Mouse (Mus musculus): ENCODE measurements around the gene Clasp2. TPM values are rescaled to one million over a fixed set of nuclear protein-coding genes. Genes with fewer than 3 reads are reported as not detected.

The Clasp2 gene
- total and polyA plus RNA-seq, 3 experiments, result 28.7 to 209 (median 30.8) TPM

DNA sequence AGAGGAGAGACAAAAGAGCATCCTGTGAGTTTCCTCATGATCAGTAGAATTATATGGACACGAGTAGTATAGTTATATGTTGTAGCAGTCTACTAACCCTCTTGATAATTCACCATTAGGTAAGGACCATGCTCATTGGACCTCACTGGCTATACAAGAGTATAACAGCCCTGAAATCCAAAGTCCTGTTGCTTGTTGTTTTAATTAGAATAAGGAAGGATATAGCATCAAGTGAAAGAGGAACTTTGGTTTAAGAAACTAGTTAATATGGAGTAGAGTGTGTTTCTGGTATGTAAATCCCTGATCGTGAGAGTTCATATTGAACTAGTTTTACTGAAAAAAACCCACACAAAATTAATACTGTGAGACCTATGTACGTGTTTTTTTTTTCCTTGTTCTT lies 59.4 kb downstream of the Clasp2 start:
- no peak overlapping the region for H3K9ac ChIP-seq (ENCODE audit: control insufficient read depth, low read depth, low read length, poor library complexity, severe bottlenecking)
- peaks cover 0 to 6% of the 10 kb centered on the region in 2 experiments; a peak in 3 of 4 replicates for H3K36me3 ChIP-seq (ENCODE audit: control insufficient read depth in 1 of 2, insufficient read depth in 2 of 2, low read length in 2 of 2)
- no peaks in the 10 kb centered on the region for H3K27me3 ChIP-seq (ENCODE audit: control insufficient read depth in 1 of 2, insufficient read depth in 2 of 2, low read length in 2 of 2)
- H3K79me2 ChIP-seq (ENCODE audit: control insufficient read depth, insufficient read depth, low read length, poor library complexity), result no peaks in the 10 kb centered on the region
- no peaks in the 10 kb centered on the region for H3K9me3 ChIP-seq (replicated peaks; ENCODE audit: insufficient read depth, low read length)
- TF ChIP-seq SIN3A (IDR thresholded peaks at IDR 0.05; ENCODE audit: low read length) (no peak), EP300 (IDR thresholded peaks at IDR 0.05; ENCODE audit: low read depth in 1 of 2, low read length in 2 of 2) (no peak), GATA1 (IDR thresholded peaks at IDR 0.05; ENCODE audit: low read depth, low read length) (no peak), USF1 (IDR thresholded peaks at IDR 0.05; ENCODE audit: low read depth, low read length) (no peak), JUND (IDR thresholded peaks at IDR 0.05; ENCODE audit: low read depth, low read length) (no peak)
- no peak overlapping the region for H3K27ac ChIP-seq (ENCODE audit: control insufficient read depth, low read depth, low read length)
- no peak overlapping the region for H3K4me3 ChIP-seq (ENCODE audit: control insufficient read depth in 1 of 2, insufficient read depth in 1 of 2, low read depth in 2 of 2, low read length in 2 of 2)
- peaks cover 0 to 2% of the 10 kb centered on the region in 2 experiments; a peak in 2 of 4 replicates for H3K4me1 ChIP-seq (ENCODE audit: control insufficient read depth in 1 of 2, insufficient read depth in 2 of 2, low read length in 2 of 2)
- DNase-seq (ENCODE audit: low read depth, low spot score), result no peak

DNA sequence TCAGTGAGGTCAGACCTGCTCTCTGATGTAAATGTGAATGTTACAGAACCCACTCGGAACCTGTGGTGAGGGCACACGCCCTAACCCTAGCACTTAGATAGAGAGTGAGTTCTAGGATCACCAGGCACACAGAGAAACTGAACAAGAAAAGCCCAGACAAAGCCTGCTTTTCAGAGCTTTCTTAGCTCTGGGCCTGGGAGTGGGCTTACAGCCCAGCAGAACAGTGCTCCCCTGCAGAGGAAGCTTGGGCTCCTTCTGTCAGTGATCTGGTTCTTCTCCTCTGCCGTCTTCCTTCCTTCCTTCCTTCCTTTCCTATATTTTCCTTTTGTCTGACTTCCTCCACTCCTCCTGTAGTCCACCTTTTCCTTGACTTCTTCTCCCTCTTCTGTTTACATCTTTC lies 61.5 kb downstream of the Clasp2 start:
- TF ChIP-seq MXI1 (IDR thresholded peaks at IDR 0.05; ENCODE audit: low read depth, low read length) (no peak), TBP (IDR thresholded peaks at IDR 0.05; ENCODE audit: low read depth, low read length) (no peak), USF1 (IDR thresholded peaks at IDR 0.05; ENCODE audit: low read depth, low read length) (no peak), RAD21 (IDR thresholded peaks at IDR 0.05; ENCODE audit: low read depth, low read length) (no peak), SMC3 (IDR thresholded peaks at IDR 0.05; ENCODE audit: low read depth, low read length) (no peak), USF2 (IDR thresholded peaks at IDR 0.05; ENCODE audit: borderline replicate concordance in 1 of 2, insufficient read depth in 1 of 2, low read depth in 1 of 2, low read length in 2 of 2) (no peak), ZC3H11A (IDR thresholded peaks at IDR 0.05; ENCODE audit: low read depth, low read length) (no peak), KAT2A (conservative IDR thresholded peaks at IDR 0.05; ENCODE audit: low read depth, low read length) (no peak), BHLHE40 (IDR thresholded peaks at IDR 0.05; ENCODE audit: borderline replicate concordance, low read depth, low read length) (no peak), RCOR1 (IDR thresholded peaks at IDR 0.05; ENCODE audit: low read depth, low read length) (no peak), MYB (IDR thresholded peaks at IDR 0.05; ENCODE audit: low read depth, low read length) (no peak), POLR2AphosphoS2 (IDR thresholded peaks at IDR 0.05; ENCODE audit: low read length) (no peak), CHD2 (IDR thresholded peaks at IDR 0.05; ENCODE audit: low read length) (no peak), ELF1 (IDR thresholded peaks at IDR 0.05; ENCODE audit: low read depth, low read length) (no peak), HCFC1 (IDR thresholded peaks at IDR 0.05; ENCODE audit: low read depth, low read length) (no peak)
- peaks cover 0 to 13% of the 10 kb centered on the region in 2 experiments; a peak in 2 of 4 replicates for H3K36me3 ChIP-seq (ENCODE audit: control insufficient read depth in 1 of 2, insufficient read depth in 2 of 2, low read length in 2 of 2)
- no peaks in the 10 kb centered on the region for H3K9me3 ChIP-seq (replicated peaks; ENCODE audit: insufficient read depth, low read length)
- no peaks in the 10 kb centered on the region for H3K27me3 ChIP-seq (ENCODE audit: control insufficient read depth in 1 of 2, insufficient read depth in 2 of 2, low read length in 2 of 2)
- peaks cover 2 to 8% of the 10 kb centered on the region in 2 experiments; a peak in 3 of 4 replicates for H3K4me1 ChIP-seq (ENCODE audit: control insufficient read depth in 1 of 2, insufficient read depth in 2 of 2, low read length in 2 of 2)
- no peak overlapping the region for H3K27ac ChIP-seq (ENCODE audit: control insufficient read depth, low read depth, low read length)
- no peak overlapping the region for H3K9ac ChIP-seq (ENCODE audit: control insufficient read depth, low read depth, low read length, poor library complexity, severe bottlenecking)
- DNase-seq (ENCODE audit: low read depth, low spot score), result no peak
- H3K4me3 ChIP-seq (ENCODE audit: control insufficient read depth in 1 of 2, insufficient read depth in 1 of 2, low read depth in 2 of 2, low read length in 2 of 2), result no peak overlapping the region
- H3K79me2 ChIP-seq (ENCODE audit: control insufficient read depth, insufficient read depth, low read length, poor library complexity), result no peaks in the 10 kb centered on the region

Measured in MEL (cell line).